Mouse (Mus musculus): ENCODE data around the gene Slc39a2.

DNA sequence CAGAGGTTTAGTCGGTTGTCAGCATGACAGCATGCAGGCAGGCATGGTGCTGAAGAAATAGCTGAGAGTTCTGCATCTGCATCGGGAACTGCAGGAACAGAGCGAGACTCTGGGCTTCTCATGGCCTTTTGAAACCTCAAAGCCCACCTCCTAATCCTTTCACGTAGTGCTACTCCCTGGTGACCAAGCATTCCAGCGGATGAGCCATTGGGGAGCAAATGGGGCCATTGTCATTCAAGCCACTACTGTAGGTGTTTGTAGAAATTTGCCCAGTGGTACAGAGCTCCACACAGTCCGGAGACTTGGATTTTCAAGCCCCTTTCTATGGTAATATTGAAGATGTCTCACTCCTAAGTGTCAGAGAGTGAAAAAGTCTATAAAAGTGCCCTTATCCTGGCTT is 6.6 kb upstream of the Slc39a2 start:
- TF ChIP-seq CTCF (IDR thresholded peaks at IDR 0.05; ENCODE audit: low read depth), result no peak
- TF ChIP-seq EP300 (IDR thresholded peaks at IDR 0.05; ENCODE audit: low read depth), result no peak
